Mouse (Mus musculus): ENCODE measurements around the gene Cd46. TPM values are rescaled to one million over a fixed set of nuclear protein-coding genes. Genes with fewer than 3 reads are reported as not detected.

The Cd46 gene
- 4.0 to 5.8 TPM (median 5.5 TPM) in 4 replicates for total RNA-seq (2023)

GRCm38 (mm10) chr1:195092220-195092720 is at the start of gene Cd46:
Gene Cd46, minus strand, starts transcription at chr1:195092249.

DNA sequence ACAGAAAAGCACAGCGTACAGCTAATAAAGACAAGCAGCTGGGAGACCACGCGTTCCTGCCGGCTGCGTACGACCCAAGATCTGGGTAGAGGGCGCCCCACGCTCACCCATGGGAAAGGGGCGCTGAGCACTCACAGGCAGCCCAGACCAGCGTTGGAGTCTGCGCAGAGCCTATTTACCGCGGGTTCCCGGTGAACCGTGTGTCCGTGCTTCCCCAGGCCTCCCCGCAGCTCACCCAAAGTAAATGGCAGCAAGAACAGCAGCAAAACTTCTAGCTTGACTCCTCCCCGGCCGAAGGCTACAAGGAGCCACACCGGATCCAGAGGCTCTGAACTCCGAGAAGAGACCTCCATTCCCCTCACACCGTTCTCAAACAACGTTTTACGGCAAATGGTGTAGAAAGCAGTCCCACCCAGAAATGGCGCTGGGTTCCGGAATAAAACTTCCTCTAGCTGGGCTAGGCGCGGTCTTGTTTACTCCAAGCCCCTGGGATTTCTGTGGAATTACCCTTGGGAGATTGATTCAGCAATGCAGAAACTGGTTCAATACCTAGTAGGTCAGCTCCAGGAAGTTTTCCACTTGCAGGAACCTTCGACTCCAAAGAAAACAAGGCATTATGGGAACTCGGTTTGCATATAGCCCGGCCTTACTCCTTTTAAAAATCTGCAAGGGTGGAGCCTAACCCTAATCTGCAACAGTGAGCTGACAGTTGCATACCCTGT is 39.1 kb upstream of the Cd46 start, which contains the start of gene Cr1l:
Gene Cr1l, minus strand, starts transcription at position 634 of the 722 bp plus-strand sequence.

Other genes with a start within 250 kb of the Cd46 start
- gene Cd34, start 153.4 kb downstream of the Cd46 start, total RNA-seq (2023), result 0.25 to 1.1 TPM (median 0.75 TPM) in 3 of 4 replicates, not detected in the other
- gene Cr1l, start 39.3 kb upstream of the Cd46 start, total RNA-seq (2023), result 144 to 165 TPM (median 154 TPM) in 4 replicates
- 835 to 970 TPM (median 888 TPM) in 4 replicates for gene Cr2, start 84.5 kb upstream of the Cd46 start, total RNA-seq (2023)